Mouse (Mus musculus) hindbrain, embryonic 11.5 days (tissue): ENCODE data around the gene Podxl2. TPM values are rescaled to one million over a fixed set of nuclear protein-coding genes. Genes with fewer than 3 reads are reported as not detected.

ENCODE experiments used
- ATAC-seq: fragments of 200-750 bp; cut with Nextera tagmentation; 2 replicates; pipeline ENCODE4 v1.8.0; 2017; ENCODE audit warnings: mild to moderate bottlenecking, moderate TSS enrichment, moderate library complexity; ENCODE audit not compliant: low FRiP score
- DNase-seq: peaks from one replicate; pipeline ENCODE4 v3.0.0-alpha.2; 2015; ENCODE audit warnings: low spot score
- H3K27ac ChIP-seq: fragments of 300-500 bp; sonication (generic); 2 replicates; pipeline ENCODE4 v1.5.1; 2014; ENCODE audit warnings: mild to moderate bottlenecking, low read depth, low read length
- H3K27me3 ChIP-seq: fragments of 300-500 bp; sonication (generic); 2 replicates; pipeline ENCODE4 v1.6.1; 2014; ENCODE audit warnings: mild to moderate bottlenecking, low read length, moderate library complexity, mixed read lengths; ENCODE audit not compliant: control insufficient read depth, insufficient read depth
- H3K36me3 ChIP-seq: fragments of 300-500 bp; sonication (generic); 2 replicates; pipeline ENCODE4 v1.6.1; 2014; ENCODE audit warnings: mild to moderate bottlenecking, low read length, moderate library complexity, mixed read lengths; ENCODE audit not compliant: control insufficient read depth, insufficient read depth
- H3K4me1 ChIP-seq: fragments of 300-500 bp; sonication (generic); replicated peaks from 2 replicates; pipeline ENCODE4 v1.6.1; 2014; ENCODE audit warnings: low read length, mixed read lengths; ENCODE audit not compliant: control insufficient read depth, insufficient read depth
- H3K4me2 ChIP-seq: fragments of 300-500 bp; sonication (generic); replicated peaks from 2 replicates; pipeline ENCODE4 v1.6.1; 2014; ENCODE audit warnings: mild to moderate bottlenecking, low read depth, low read length
- H3K4me3 ChIP-seq: fragments of 300-500 bp; sonication (generic); 2 replicates; pipeline ENCODE4 v1.5.1; 2014; ENCODE audit warnings: low read depth, low read length
- H3K9ac ChIP-seq: fragments of 300-500 bp; sonication (generic); 2 replicates; pipeline ENCODE4 v1.6.1; 2014; ENCODE audit warnings: low read depth, low read length
- H3K9me3 ChIP-seq: fragments of 300-500 bp; sonication (generic); 2 replicates; pipeline ENCODE4 v1.6.1; 2016; ENCODE audit warnings: low read length; ENCODE audit not compliant: control insufficient read depth
- WGBS: fragments of 180-500 bp; shearing (Covaris S2); extraction: QIAGEN DNeasy Blood & Tissue Kit; methylation state at CpG from one replicate; pipeline ENCODE4 v1.1.7; 2014; 5-methylcytosine and 5-hydroxymethylcytosine counted together
- polyA plus RNA-seq: library from polyadenylated mRNA; unstranded; fragments of >200 nt; fragmentation: Nextera tagmentation; extraction: Ambion mirVana; gene quantifications from 2 replicates; pipeline ENCODE4 v1.2.1, GENCODE M21; 2014

Podxl2 gene
- 151 and 156 TPM in 2 replicates for polyA plus RNA-seq

DNA sequence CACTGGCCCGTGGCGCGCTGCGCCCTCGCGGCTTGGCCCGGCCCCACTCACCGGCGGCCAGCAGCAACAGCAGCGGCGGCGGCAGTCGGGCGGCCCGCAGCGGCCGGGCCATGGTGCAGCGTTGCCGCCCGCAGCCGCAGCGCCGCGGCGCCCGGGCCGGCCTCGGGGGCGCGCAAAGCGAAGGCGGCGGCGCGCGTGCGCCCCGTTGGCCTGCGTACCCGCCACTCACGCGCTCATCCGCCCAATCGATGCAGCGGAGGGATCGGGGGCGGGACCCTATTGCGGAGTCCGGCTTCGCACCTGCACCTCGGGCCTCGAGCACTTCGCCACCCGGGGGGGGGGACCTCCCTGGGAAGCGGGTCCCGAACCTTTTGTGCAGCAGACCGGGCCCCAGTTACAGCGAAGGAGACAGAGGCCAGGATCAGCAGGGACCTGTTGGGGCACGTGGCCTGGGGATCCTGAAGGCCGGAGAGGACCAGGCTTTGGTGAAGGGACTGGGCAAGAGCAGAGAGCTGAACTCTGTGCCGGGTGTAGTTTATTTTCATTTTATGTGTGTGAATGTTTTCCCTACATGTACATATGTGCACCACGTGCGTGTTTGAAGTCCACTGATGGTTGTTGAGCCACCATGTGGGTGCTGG, at the start of gene Podxl2:
Gene Podxl2, minus strand, starts transcription at position 177 of the 641 bp plus-strand sequence.
- 6% methylated on average over 55 of the region's 63 CpGs for WGBS
- Histone ChIP-seq H3K9me3 (no peaks in the 10 kb centered on the region; the same call in 1 of the 2 replicates), H3K4me3 (peak within 1 kb of the TSS; percentile 87), H3K4me2 (peak within 1 kb of the TSS; percentile 96), H3K27ac (peak within 1 kb of the TSS; percentile 85), H3K9ac (peak within 1 kb of the TSS; percentile 92), H3K4me1 (no peaks in the 10 kb centered on the region), H3K36me3 (no peaks in the 10 kb centered on the region), H3K27me3 (peaks cover 4% of the 10 kb centered on the region; the same call in 1 of the 2 replicates)
- peak; percentile 92 for DNase-seq
- ATAC-seq = peak; percentile 76

DNA sequence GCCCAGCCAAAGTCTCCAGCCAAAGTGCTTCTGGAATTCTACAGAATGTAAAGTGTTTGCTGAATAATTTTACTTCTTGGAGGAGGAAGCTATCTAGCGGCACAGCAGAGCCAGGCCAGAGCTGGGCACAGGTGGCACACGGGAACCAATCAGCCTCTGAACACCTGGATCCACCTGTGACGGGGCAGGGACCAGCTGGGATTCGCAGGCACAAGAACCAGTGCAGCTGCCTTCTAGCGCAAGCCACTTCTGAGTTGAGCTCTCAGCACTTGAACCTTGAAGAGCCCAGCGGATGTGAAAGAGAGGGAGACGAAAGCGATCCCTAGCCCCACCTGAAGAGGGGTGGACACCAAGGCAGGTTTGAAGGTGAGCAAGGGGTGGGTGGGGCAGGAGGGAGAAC, 44.0 kb upstream of the Podxl2 start:
- Histone ChIP-seq H3K9ac (no peak overlapping the region), H3K4me2 (no peak overlapping the region), H3K27ac (no peak overlapping the region), H3K9me3 (no peaks in the 10 kb centered on the region), H3K4me1 (no peaks in the 10 kb centered on the region), H3K36me3 (no peaks in the 10 kb centered on the region), H3K4me3 (no peak overlapping the region), H3K27me3 (no peaks in the 10 kb centered on the region)
- DNase-seq (no peak), ATAC-seq (no peak)
- 78% methylated on average over 8 of the region's 8 CpGs for WGBS

DNA sequence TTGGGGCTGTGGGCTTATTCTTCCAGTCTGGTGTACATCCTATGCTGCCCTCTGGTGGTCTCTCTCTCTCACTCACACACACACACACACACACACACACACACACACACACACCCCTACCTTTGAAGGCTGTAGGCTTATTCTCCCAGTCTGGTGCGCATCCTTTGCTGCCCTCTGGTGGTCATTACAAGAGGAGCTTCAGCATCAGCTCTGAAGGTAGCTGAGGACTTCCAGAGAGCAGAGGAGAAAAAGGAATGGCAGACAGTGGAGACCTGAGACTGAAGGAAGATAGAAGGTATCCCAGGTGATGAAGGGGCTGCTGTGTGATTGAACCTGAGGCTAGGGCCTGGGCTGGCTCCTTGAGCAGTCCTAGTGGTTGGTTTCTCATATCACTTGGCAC, 41.3 kb upstream of the Podxl2 start:
- ATAC-seq (0 out of 2 replicates have a peak, but pooled peaks have one; percentile 23), DNase-seq (peak; percentile 54)
- no peak overlapping the region for H3K9ac ChIP-seq

DNA sequence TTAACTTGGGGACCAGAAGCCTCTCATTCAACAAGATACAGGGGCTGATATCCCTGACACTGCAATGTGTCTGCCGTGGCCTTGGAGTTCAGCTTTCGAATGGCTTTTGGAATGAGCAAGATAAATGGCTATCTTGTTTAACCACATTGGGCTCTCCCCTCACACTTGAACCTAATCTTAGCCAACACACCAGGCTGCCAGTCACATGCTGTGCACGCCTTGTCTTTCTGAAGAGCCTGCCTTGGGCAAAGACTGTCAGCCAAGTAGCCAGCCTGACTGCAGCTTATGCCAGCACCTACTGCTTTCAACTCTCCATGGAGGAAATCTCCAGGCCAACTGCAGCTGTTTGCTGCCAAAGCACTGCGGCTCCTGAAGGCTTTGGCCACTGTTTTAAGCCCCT, 40.7 kb upstream of the Podxl2 start:
- 85% methylated on average over 4 of the region's 4 CpGs for WGBS

More for the DNA sequence above, 41.3 kb upstream of the Podxl2 start:
- Histone ChIP-seq H3K4me2 (no peak overlapping the region), H3K36me3 (no peaks in the 10 kb centered on the region), H3K9me3 (no peaks in the 10 kb centered on the region), H3K27me3 (no peaks in the 10 kb centered on the region), H3K4me3 (no peak overlapping the region), H3K4me1 (no peaks in the 10 kb centered on the region), H3K27ac (no peak overlapping the region)
- WGBS = 63% methylated on average over 1 of the region's 1 CpGs

GRCm38 (mm10) chr6:88914799-88915198, 40.0 kb upstream of the Podxl2 start:
- WGBS = 80% methylated on average over 5 of the region's 5 CpGs

More for the DNA sequence above, 40.7 kb upstream of the Podxl2 start:
- DNase-seq (no peak), ATAC-seq (0 out of 2 replicates have a peak, but pooled peaks have one; percentile 52)
- H3K4me1 ChIP-seq = no peaks in the 10 kb centered on the region
- no peak overlapping the region for H3K4me2 ChIP-seq
- H3K27me3 ChIP-seq = no peaks in the 10 kb centered on the region
- no peaks in the 10 kb centered on the region for H3K9me3 ChIP-seq
- no peak overlapping the region for H3K9ac ChIP-seq
- no peak overlapping the region for H3K4me3 ChIP-seq
- H3K36me3 ChIP-seq = no peaks in the 10 kb centered on the region
- H3K27ac ChIP-seq = no peak overlapping the region

GRCm38 (mm10) chr6:88913440-88913839, 38.6 kb upstream of the Podxl2 start:
- Histone ChIP-seq H3K36me3 (no peaks in the 10 kb centered on the region), H3K9me3 (no peaks in the 10 kb centered on the region), H3K4me3 (no peak overlapping the region), H3K9ac (no peak overlapping the region), H3K27ac (no peak overlapping the region), H3K4me1 (no peaks in the 10 kb centered on the region), H3K4me2 (no peak overlapping the region), H3K27me3 (no peaks in the 10 kb centered on the region)
- no peak for ATAC-seq
- DNase-seq = no peak

More at GRCm38 (mm10) chr6:88914799-88915198, 40.0 kb upstream of the Podxl2 start:
- Histone ChIP-seq H3K9me3 (no peaks in the 10 kb centered on the region), H3K4me1 (no peaks in the 10 kb centered on the region), H3K4me3 (no peak overlapping the region), H3K36me3 (no peaks in the 10 kb centered on the region), H3K27me3 (no peaks in the 10 kb centered on the region), H3K9ac (no peak overlapping the region), H3K4me2 (no peak overlapping the region), H3K27ac (no peak overlapping the region)
- ATAC-seq (no peak), DNase-seq (no peak)

DNA sequence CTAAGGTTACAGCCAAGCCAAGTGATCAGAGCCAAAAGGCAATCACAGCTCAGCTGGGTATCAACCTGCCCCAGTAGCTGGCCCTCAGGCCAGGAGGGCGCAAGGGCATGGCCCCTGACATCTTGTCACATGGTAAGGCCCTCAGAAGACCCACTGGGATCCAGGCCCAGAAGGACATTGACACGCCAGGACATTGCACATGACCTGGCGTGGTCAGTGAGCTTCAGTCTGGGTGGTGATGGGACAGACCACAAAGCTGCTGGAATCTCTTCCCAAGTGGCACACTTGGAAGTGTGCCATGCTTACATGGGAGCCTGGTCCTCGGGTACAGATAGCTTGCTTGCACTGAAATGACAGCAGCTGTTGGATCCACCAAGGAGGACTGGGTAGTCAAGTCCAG, 38.2 kb upstream of the Podxl2 start:
- no peak for DNase-seq
- Histone ChIP-seq H3K4me1 (no peaks in the 10 kb centered on the region), H3K4me3 (no peak overlapping the region), H3K27ac (no peak overlapping the region), H3K9ac (no peak overlapping the region), H3K36me3 (no peaks in the 10 kb centered on the region), H3K9me3 (no peaks in the 10 kb centered on the region), H3K27me3 (no peaks in the 10 kb centered on the region), H3K4me2 (no peak overlapping the region)
- WGBS = 78% methylated on average over 4 of the region's 4 CpGs
- no peak for ATAC-seq

DNA sequence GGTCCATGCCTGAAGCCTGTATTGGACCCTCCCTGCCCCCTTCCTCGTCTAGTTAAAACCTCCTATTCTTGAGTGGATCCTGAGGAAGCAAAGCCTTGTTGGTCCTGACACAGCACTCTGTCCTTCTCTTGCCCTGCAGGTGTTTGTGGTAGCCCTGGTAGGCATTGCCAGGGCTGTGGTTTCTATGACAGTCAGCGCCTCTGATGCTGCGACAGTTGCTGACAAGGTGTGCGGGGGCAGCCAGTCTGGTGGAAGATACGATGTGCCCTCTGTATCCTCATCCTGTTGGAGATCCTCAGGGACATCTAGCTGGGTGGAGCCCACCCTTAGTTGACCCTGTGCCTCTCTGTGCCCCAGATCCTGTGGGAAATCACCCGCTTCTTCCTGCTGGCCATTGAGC, 34.3 kb upstream of the Podxl2 start:
- no peak for ATAC-seq
- 92% methylated on average over 6 of the region's 6 CpGs for WGBS

More for the DNA sequence above, 34.3 kb upstream of the Podxl2 start:
- no peak overlapping the region for H3K27ac ChIP-seq
- no peaks in the 10 kb centered on the region for H3K36me3 ChIP-seq
- H3K4me2 ChIP-seq = no peak overlapping the region
- no peak overlapping the region for H3K9ac ChIP-seq
- DNase-seq = no peak
- H3K27me3 ChIP-seq = no peaks in the 10 kb centered on the region
- no peak overlapping the region for H3K4me3 ChIP-seq
- H3K9me3 ChIP-seq = no peaks in the 10 kb centered on the region
- no peaks in the 10 kb centered on the region for H3K4me1 ChIP-seq
